Mouse (Mus musculus) forebrain, embryonic 10.5 days (tissue): ENCODE measurements around the gene Rnf144b. TPM values are rescaled to one million over a fixed set of nuclear protein-coding genes. Genes with fewer than 3 reads are reported as not detected.

Experiments used
- DNase-seq: peaks from one replicate; pipeline ENCODE4 v3.0.0-alpha.2; 2017; ENCODE audit warnings: low spot score; ENCODE audit errors: extremely low spot score
- H3K27ac ChIP-seq: fragments of 300-500 bp; sonication (generic); 2 replicates; pipeline ENCODE4 v1.5.1; 2016; ENCODE audit warnings: mild to moderate bottlenecking
- H3K27me3 ChIP-seq: fragments of 300-500 bp; sonication (generic); 2 replicates; pipeline ENCODE4 v1.6.1; 2016; ENCODE audit warnings: mild to moderate bottlenecking; ENCODE audit not compliant: poor library complexity, severe bottlenecking
- H3K36me3 ChIP-seq: fragments of 300-500 bp; sonication (generic); replicated peaks from 2 replicates; pipeline ENCODE4 v1.6.1; 2016; ENCODE audit warnings: mild to moderate bottlenecking, moderate library complexity
- H3K4me1 ChIP-seq: fragments of 300-500 bp; sonication (generic); 2 replicates; pipeline ENCODE4 v1.6.1; 2016
- H3K4me3 ChIP-seq: fragments of 300-500 bp; sonication (generic); 2 replicates; pipeline ENCODE4 v1.5.1; 2016; ENCODE audit warnings: mild to moderate bottlenecking, moderate library complexity
- H3K9me3 ChIP-seq: fragments of 300-500 bp; sonication (generic); 2 replicates; pipeline ENCODE4 v1.6.1; 2016; ENCODE audit warnings: mild to moderate bottlenecking, moderate library complexity
- WGBS: fragments of 180-500 bp; shearing (Covaris S2); methylation state at CpG from one replicate; pipeline ENCODE4 v1.1.7; 2016; 5-methylcytosine and 5-hydroxymethylcytosine counted together
- polyA plus RNA-seq: library from polyadenylated mRNA; unstranded; fragments of >200 nt; fragmentation: Nextera tagmentation; extraction: Ambion mirVana; gene quantifications from 2 replicates; pipeline ENCODE4 v1.2.1, GENCODE M21; 2016

Gene Rnf144b
- polyA plus RNA-seq, 1 experiment from 2014 or later = 0.66 TPM

- 88% methylated on average over 5 of the region's 5 CpGs for WGBS
- Histone ChIP-seq H3K4me1 (peaks cover 11% of the 10 kb centered on the region), H3K9me3 (peaks cover 6% of the 10 kb centered on the region; the same call in 1 of the 2 replicates), H3K36me3 (no peaks in the 10 kb centered on the region), H3K27ac (no peak overlapping the region), H3K4me3 (no peak overlapping the region), H3K27me3 (no peaks in the 10 kb centered on the region)
- no peak for DNase-seq
These were observed 42.3 kb downstream of the Rnf144b start for GRCm38 (mm10) chr13:47164732-47165131.

- H3K27ac ChIP-seq = no peak overlapping the region
- WGBS = 98% methylated on average over 2 of the region's 2 CpGs
- H3K36me3 ChIP-seq = no peaks in the 10 kb centered on the region
- no peak for DNase-seq
- H3K9me3 ChIP-seq = peaks cover 6% of the 10 kb centered on the region; the same call in 1 of the 2 replicates
- peaks cover 11% of the 10 kb centered on the region for H3K4me1 ChIP-seq
- no peak overlapping the region for H3K4me3 ChIP-seq
- no peaks in the 10 kb centered on the region for H3K27me3 ChIP-seq
These were observed 42.8 kb downstream of the Rnf144b start for GRCm38 (mm10) chr13:47165261-47165660.

- Histone ChIP-seq H3K4me1 (peaks cover 11% of the 10 kb centered on the region), H3K4me3 (no peak overlapping the region), H3K27me3 (no peaks in the 10 kb centered on the region), H3K9me3 (peaks cover under 1% of the 10 kb centered on the region; the same call in 1 of the 2 replicates), H3K36me3 (no peaks in the 10 kb centered on the region), H3K27ac (no peak overlapping the region)
- DNase-seq = no peak
- 52% methylated on average over 11 of the region's 11 CpGs for WGBS
These were observed 46.0 kb downstream of the Rnf144b start for GRCm38 (mm10) chr13:47168484-47168883.

GRCm38 (mm10) chr13:47170026-47170425 is 47.6 kb downstream of the Rnf144b start:
- no peak overlapping the region for H3K4me3 ChIP-seq
- 86% methylated on average over 4 of the region's 4 CpGs for WGBS
- H3K4me1 ChIP-seq = peaks cover 7% of the 10 kb centered on the region
- H3K27me3 ChIP-seq = no peaks in the 10 kb centered on the region
- H3K36me3 ChIP-seq = no peaks in the 10 kb centered on the region
- no peak for DNase-seq
- H3K9me3 ChIP-seq = no peaks in the 10 kb centered on the region
- no peak overlapping the region for H3K27ac ChIP-seq

GRCm38 (mm10) chr13:47170811-47171555 is 48.5 kb downstream of the Rnf144b start:
- Histone ChIP-seq H3K4me1 (peaks cover 7% of the 10 kb centered on the region), H3K4me3 (no peak overlapping the region), H3K9me3 (no peaks in the 10 kb centered on the region), H3K27me3 (no peaks in the 10 kb centered on the region), H3K27ac (no peak overlapping the region), H3K36me3 (no peaks in the 10 kb centered on the region)
- DNase-seq = no peak
- 85% methylated on average over 13 of the region's 13 CpGs for WGBS

- no peak overlapping the region for H3K27ac ChIP-seq
- 88% methylated on average over 10 of the region's 10 CpGs for WGBS
- H3K4me3 ChIP-seq = no peak overlapping the region
- H3K36me3 ChIP-seq = no peaks in the 10 kb centered on the region
- no peaks in the 10 kb centered on the region for H3K9me3 ChIP-seq
- no peaks in the 10 kb centered on the region for H3K27me3 ChIP-seq
- H3K4me1 ChIP-seq = peaks cover 7% of the 10 kb centered on the region
- DNase-seq = no peak
These were observed 50.4 kb downstream of the Rnf144b start for GRCm38 (mm10) chr13:47172891-47173290.

GRCm38 (mm10) chr13:47178182-47178581 is 55.7 kb downstream of the Rnf144b start:
- Histone ChIP-seq H3K27ac (no peak overlapping the region; the same call in 1 of the 2 replicates), H3K4me3 (no peak overlapping the region), H3K4me1 (no peaks in the 10 kb centered on the region), H3K9me3 (no peaks in the 10 kb centered on the region), H3K27me3 (no peaks in the 10 kb centered on the region), H3K36me3 (no peaks in the 10 kb centered on the region)
- no peak for DNase-seq
- 80% methylated on average over 8 of the region's 8 CpGs for WGBS

- Histone ChIP-seq H3K4me1 (peaks cover 8% of the 10 kb centered on the region; the same call in 1 of the 2 replicates), H3K36me3 (no peaks in the 10 kb centered on the region), H3K9me3 (no peaks in the 10 kb centered on the region), H3K4me3 (no peak overlapping the region), H3K27ac (no peak overlapping the region), H3K27me3 (no peaks in the 10 kb centered on the region)
- no peak for DNase-seq
- 86% methylated on average over 7 of the region's 7 CpGs for WGBS
These were observed 58.3 kb downstream of the Rnf144b start for GRCm38 (mm10) chr13:47180776-47181175.

- no peaks in the 10 kb centered on the region for H3K9me3 ChIP-seq
- H3K4me3 ChIP-seq = no peak overlapping the region
- H3K27ac ChIP-seq = no peak overlapping the region
- H3K4me1 ChIP-seq = peaks cover 8% of the 10 kb centered on the region; the same call in 1 of the 2 replicates
- no peak for DNase-seq
- H3K27me3 ChIP-seq = no peaks in the 10 kb centered on the region
- H3K36me3 ChIP-seq = no peaks in the 10 kb centered on the region
- 89% methylated on average over 5 of the region's 5 CpGs for WGBS
These were observed 59.9 kb downstream of the Rnf144b start for GRCm38 (mm10) chr13:47182366-47182765.

GRCm38 (mm10) chr13:47183033-47183730 is 60.7 kb downstream of the Rnf144b start:
- no peak for DNase-seq
- 91% methylated on average over 9 of the region's 9 CpGs for WGBS
- Histone ChIP-seq H3K4me1 (peaks cover 8% of the 10 kb centered on the region; the same call in 1 of the 2 replicates), H3K36me3 (no peaks in the 10 kb centered on the region), H3K9me3 (no peaks in the 10 kb centered on the region), H3K27me3 (no peaks in the 10 kb centered on the region), H3K4me3 (no peak overlapping the region), H3K27ac (no peak overlapping the region)

GRCm38 (mm10) chr13:47183771-47184170 is 61.3 kb downstream of the Rnf144b start:
- Histone ChIP-seq H3K27ac (no peak overlapping the region), H3K4me1 (peaks cover 10% of the 10 kb centered on the region; the same call in 1 of the 2 replicates), H3K4me3 (no peak overlapping the region), H3K27me3 (no peaks in the 10 kb centered on the region), H3K9me3 (no peaks in the 10 kb centered on the region), H3K36me3 (no peaks in the 10 kb centered on the region)
- no peak for DNase-seq
- 82% methylated on average over 9 of the region's 9 CpGs for WGBS

- peaks cover 12% of the 10 kb centered on the region for H3K4me1 ChIP-seq
- H3K9me3 ChIP-seq = no peaks in the 10 kb centered on the region
- WGBS = 85% methylated on average over 4 of the region's 4 CpGs
- no peaks in the 10 kb centered on the region for H3K36me3 ChIP-seq
- no peak overlapping the region for H3K27ac ChIP-seq
- DNase-seq = no peak
- H3K27me3 ChIP-seq = peaks cover 7% of the 10 kb centered on the region
- H3K4me3 ChIP-seq = no peak overlapping the region
These were observed 65.4 kb downstream of the Rnf144b start for GRCm38 (mm10) chr13:47187836-47188235.

GRCm38 (mm10) chr13:47189971-47190370 is 67.5 kb downstream of the Rnf144b start:
- Histone ChIP-seq H3K27ac (no peak overlapping the region), H3K27me3 (peaks cover 28% of the 10 kb centered on the region), H3K9me3 (no peaks in the 10 kb centered on the region), H3K4me1 (peaks cover 26% of the 10 kb centered on the region), H3K36me3 (no peaks in the 10 kb centered on the region), H3K4me3 (no peak overlapping the region)
- DNase-seq = no peak
- 91% methylated on average over 7 of the region's 7 CpGs for WGBS
